Mouse (Mus musculus) embryonic fibroblast, embryonic 13.5 days (primary cell): ENCODE results near the gene Gm17720.

ENCODE experiments used
- CTCF ChIP-seq: IDR thresholded peaks from 2 replicates; pipeline ENCODE4 v1.5.1; 2011; ENCODE audit warnings: mild to moderate bottlenecking, control low read depth, low read length, moderate library complexity, borderline replicate concordance; ENCODE audit not compliant: insufficient read depth
- POLR2A ChIP-seq: IDR thresholded peaks from 2 replicates; pipeline ENCODE4 v1.6.1; 2011; ENCODE audit warnings: low read depth, mild to moderate bottlenecking, control low read depth, low read length, moderate library complexity

DNA sequence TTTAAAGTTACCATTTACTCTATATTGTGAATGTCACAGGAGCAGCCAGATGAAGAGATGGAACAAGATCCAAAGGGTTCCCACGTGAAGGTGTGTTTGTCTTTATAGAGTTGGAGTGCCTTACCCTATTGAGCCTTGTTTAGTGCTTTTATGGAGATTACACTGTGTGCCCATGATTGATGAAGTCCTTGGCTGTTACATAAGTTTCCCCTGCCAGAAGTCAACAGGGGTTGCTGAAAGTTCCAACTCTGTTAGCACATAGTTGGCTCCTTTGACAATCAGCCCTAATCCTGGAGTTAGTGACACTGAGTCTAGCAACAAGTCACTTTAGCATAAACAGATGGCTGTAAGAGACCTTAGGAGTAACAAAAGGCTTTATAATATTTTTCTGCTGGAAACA, 10.7 kb downstream of the Gm17720 start:
- no peak for TF ChIP-seq CTCF
- no peak for TF ChIP-seq POLR2A
